Comparison of ENCODE assay signal across 20 mouse cellular contexts in the genomic region with DNA sequence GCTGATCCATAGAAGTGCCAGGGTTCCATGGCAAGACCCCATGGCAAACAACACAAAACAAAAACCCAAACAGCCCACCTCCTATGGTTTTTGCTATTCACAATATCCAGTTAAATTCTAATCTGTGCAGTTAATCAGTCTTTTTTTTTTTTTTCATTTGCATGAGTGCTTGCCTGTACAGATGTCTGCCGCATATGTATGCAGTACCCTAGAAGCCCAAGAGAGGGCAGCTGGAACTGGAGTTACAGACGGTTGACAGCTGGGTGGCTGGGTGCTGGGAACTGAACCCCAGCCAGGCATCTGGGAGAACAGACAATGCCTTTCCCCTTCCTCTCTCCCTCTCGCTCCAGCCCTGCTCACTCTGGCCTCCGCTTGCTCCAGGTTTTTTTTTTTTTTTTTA. TPM values are rescaled to one million over a fixed set of nuclear protein-coding genes. Genes with fewer than 3 reads are reported as not detected.
DNase-seq lines count a peak whose midpoint lies in the region; ATAC-seq and TF ChIP-seq lines count a peak whose summit lies in the region.
"Had no signal": no experiment of that assay in that cellular context is flagged by ENCODE, and none has a peak within 500 bp of the region (broad histone marks: within the 10 kb centered on the region; RNA-seq: fewer than 3 reads in every experiment).

No protein-coding gene starts in this region.

- no peak overlapping the region for H3K9ac ChIP-seq in intestine, postnatal 0 days (ENCODE audit: low read depth, low read length)
- no peak overlapping the region for H3K9ac ChIP-seq in intestine, embryonic 15.5 days
- H3K9ac ChIP-seq: hindbrain, embryonic 14.5 days; liver, embryonic 15.5 days; neural tube, embryonic 12.5 days had no signal

- H3K36me3 ChIP-seq in intestine, postnatal 0 days (ENCODE audit: control insufficient read depth, insufficient read depth): peaks cover 45% of the 10 kb centered on the region
- H3K36me3 ChIP-seq in intestine, embryonic 15.5 days: peaks cover 42% of the 10 kb centered on the region

- H3K4me1 ChIP-seq in intestine, postnatal 0 days (replicated peaks; ENCODE audit: control insufficient read depth, insufficient read depth, low read length): 0 out of 2 replicates have a peak, but pooled peaks cover 3% of the 10 kb centered on the region
- no peaks in the 10 kb centered on the region for H3K4me1 ChIP-seq in intestine, embryonic 15.5 days (replicated peaks)
- H3K4me1 ChIP-seq: liver, embryonic 15.5 days; neural tube, embryonic 12.5 days had no signal

- peak; percentile 11 to 54 for DNase-seq in urinary bladder, postnatal 4 days (ENCODE audit: low spot score in 2 of 2)
- no peak for DNase-seq in urinary bladder, adult 18-20 months (ENCODE audit: low spot score in 2 of 2)
- peak; percentile 50 for DNase-seq in adipocyte (ENCODE audit: low spot score)
- DNase-seq in cerebellum, adult 8-10 months: no peak
- no peak for DNase-seq in right cerebral cortex, postnatal 36 days (ENCODE audit: low spot score in 2 of 2)
- DNase-seq: cerebellum, postnatal 10 days; gastrocnemius, postnatal 14 days; heart, postnatal 14 days; kidney, postnatal 4 days; layer of hippocampus, postnatal 36 days; right cerebral cortex, postnatal 14 days had no signal

- 93% methylated on average over 4 of the region's 4 CpGs for WGBS in intestine, postnatal 0 days
- WGBS in intestine, embryonic 15.5 days: 95% methylated on average over 4 of the region's 4 CpGs

- no peak for TF ChIP-seq CTCF in intestine, postnatal 0 days (IDR thresholded peaks at IDR 0.05; ENCODE audit: low read depth)

- H3K9me3 ChIP-seq in intestine, postnatal 0 days (ENCODE audit: control insufficient read depth): no peaks in the 10 kb centered on the region
- no peaks in the 10 kb centered on the region for H3K9me3 ChIP-seq in intestine, embryonic 15.5 days
- H3K9me3 ChIP-seq: liver, embryonic 15.5 days; neural tube, embryonic 12.5 days had no signal

- no peaks in the 10 kb centered on the region for H3K27me3 ChIP-seq in intestine, postnatal 0 days (replicated peaks; ENCODE audit: control insufficient read depth, insufficient read depth, low read length)
- no peaks in the 10 kb centered on the region for H3K27me3 ChIP-seq in intestine, embryonic 15.5 days (replicated peaks)
- H3K27me3 ChIP-seq: liver, embryonic 15.5 days; neural tube, embryonic 12.5 days had no signal

- no peak overlapping the region for H3K4me2 ChIP-seq in intestine, postnatal 0 days (replicated peaks; ENCODE audit: low read depth)
- H3K4me2 ChIP-seq in intestine, embryonic 15.5 days (replicated peaks): no peak overlapping the region
- H3K4me2 ChIP-seq: heart, embryonic 11.5 days; hindbrain, embryonic 14.5 days; liver, embryonic 15.5 days; neural tube, embryonic 12.5 days had no signal

- H3K4me3 ChIP-seq in intestine, postnatal 0 days (ENCODE audit: low read depth, low read length): no peak overlapping the region
- H3K4me3 ChIP-seq in intestine, embryonic 15.5 days (replicated peaks): no peak overlapping the region
- H3K4me3 ChIP-seq: liver, embryonic 15.5 days; neural tube, embryonic 12.5 days had no signal

- H3K27ac ChIP-seq in intestine, postnatal 0 days (ENCODE audit: low read depth, low read length): 0 out of 2 replicates have a peak overlapping the region, but pooled peaks have one; percentile 30
- no peak overlapping the region for H3K27ac ChIP-seq in intestine, embryonic 15.5 days
- H3K27ac ChIP-seq: hindbrain, embryonic 14.5 days; liver, embryonic 15.5 days; neural tube, embryonic 12.5 days had no signal

- no peak for ATAC-seq in intestine, postnatal 0 days
- ATAC-seq in intestine, embryonic 15.5 days: no peak

RNA-seq across cellular contexts. Expression of a gene that starts 14.1 kb away (rescaled TPM):
- polyA plus RNA-seq in intestine, postnatal 0 days (2015; fragmentation: Nextera tagmentation; extraction: Ambion mirVana): 0.58 and 0.69 TPM in 2 replicates
- 0.57 and 0.77 TPM in 2 replicates for polyA plus RNA-seq in intestine, embryonic 15.5 days (2015; fragmentation: Nextera tagmentation; extraction: Ambion mirVana)
- polyA plus RNA-seq: heart, embryonic 11.5 days; kidney, embryonic 14.5 days; limb, embryonic 11.5 days; liver, embryonic 15.5 days; urinary bladder, adult 2 months had no signal

RNA-seq across cellular contexts. Expression of a gene that starts 15.3 kb away (rescaled TPM):
- 39.6 and 42.5 TPM in 2 replicates for polyA plus RNA-seq in intestine, postnatal 0 days (2015; fragmentation: Nextera tagmentation; extraction: Ambion mirVana)
- polyA plus RNA-seq in intestine, embryonic 15.5 days (2015; fragmentation: Nextera tagmentation; extraction: Ambion mirVana): 28.2 and 28.3 TPM in 2 replicates

RNA-seq across cellular contexts. Expression of a gene that starts 49.8 kb away (rescaled TPM):
- 82.3 and 82.7 TPM in 2 replicates for polyA plus RNA-seq in intestine, postnatal 0 days (2015; fragmentation: Nextera tagmentation; extraction: Ambion mirVana)
- 118 and 122 TPM in 2 replicates for polyA plus RNA-seq in intestine, embryonic 15.5 days (2015; fragmentation: Nextera tagmentation; extraction: Ambion mirVana)

Comparison
In these comparisons a context has a peak if more than half of its experiments do, and no peak if none do; other contexts are left out.
1. DNase-seq: peak in urinary bladder, postnatal 4 days (2 of 2) and adipocyte (single experiment); none in urinary bladder, adult 18-20 months (0 of 2), cerebellum, adult 8-10 months (single experiment) and right cerebral cortex, postnatal 36 days (0 of 2).